Mouse (Mus musculus): ENCODE measurements around the gene H60b. TPM values are rescaled to one million over a fixed set of nuclear protein-coding genes. Genes with fewer than 3 reads are reported as not detected.

H60b gene
- polyA plus RNA-seq, 1 experiment, result not detected

- TF ChIP-seq CTCF (IDR thresholded peaks at IDR 0.05; ENCODE audit: extremely low read depth, insufficient read depth, insufficient read length, insufficient replicate concordance) (no peak), POLR2A (IDR thresholded peaks at IDR 0.05; ENCODE audit: low read depth, low read length) (no peak)
- peaks cover 5% of the 10 kb centered on the region; the same call in 1 of the 2 replicates for H3K36me3 ChIP-seq (ENCODE audit: control insufficient read depth, insufficient read depth, low read length)
- H3K27ac ChIP-seq (ENCODE audit: insufficient read depth, low read length), result no peak overlapping the region
- 13% methylated on average over 6 of the region's 6 CpGs for WGBS
- DNase-seq (ENCODE audit: low read depth in 1 of 2, low spot score in 2 of 2), result no peak
- H3K27me3 ChIP-seq (ENCODE audit: control insufficient read depth, insufficient read depth, low read length), result no peaks in the 10 kb centered on the region
- H3K4me1 ChIP-seq (ENCODE audit: control insufficient read depth, insufficient read depth, insufficient read length), result peaks cover 14% of the 10 kb centered on the region; the same call in 1 of the 2 replicates
- no peak overlapping the region for H3K4me3 ChIP-seq (ENCODE audit: extremely low read depth, insufficient read depth, insufficient read length)
Observed at GRCm38 (mm10) chr10:22282816-22283215, 124.4 kb downstream of the H60b start.

- Histone ChIP-seq H3K4me3 (ENCODE audit: extremely low read depth, insufficient read depth, insufficient read length) (no peak overlapping the region), H3K4me1 (ENCODE audit: control insufficient read depth, insufficient read depth, insufficient read length) (peaks cover 29% of the 10 kb centered on the region), H3K27ac (ENCODE audit: insufficient read depth, low read length) (no peak overlapping the region), H3K36me3 (ENCODE audit: control insufficient read depth, insufficient read depth, low read length) (peaks cover 17% of the 10 kb centered on the region), H3K27me3 (ENCODE audit: control insufficient read depth, insufficient read depth, low read length) (no peaks in the 10 kb centered on the region)
- WGBS, result 19% methylated on average over 1 of the region's 1 CpGs
- DNase-seq (ENCODE audit: low read depth in 1 of 2, low spot score in 2 of 2), result no peak
- TF ChIP-seq POLR2A (IDR thresholded peaks at IDR 0.05; ENCODE audit: low read depth, low read length), result no peak
Observed at GRCm38 (mm10) chr10:22295676-22296075, 137.3 kb downstream of the H60b start.

GRCm38 (mm10) chr10:22297033-22297762, 138.8 kb downstream of the H60b start:
- WGBS, result 35% methylated on average over 5 of the region's 5 CpGs
- Histone ChIP-seq H3K4me3 (ENCODE audit: extremely low read depth, insufficient read depth, insufficient read length) (no peak overlapping the region), H3K36me3 (ENCODE audit: control insufficient read depth, insufficient read depth, low read length) (peaks cover 19% of the 10 kb centered on the region), H3K27me3 (ENCODE audit: control insufficient read depth, insufficient read depth, low read length) (no peaks in the 10 kb centered on the region), H3K4me1 (ENCODE audit: control insufficient read depth, insufficient read depth, insufficient read length) (peaks cover 35% of the 10 kb centered on the region), H3K27ac (ENCODE audit: insufficient read depth, low read length) (peak overlapping the region; percentile 47; the same call in 1 of the 2 replicates)
- TF ChIP-seq CTCF (IDR thresholded peaks at IDR 0.05; ENCODE audit: extremely low read depth, insufficient read depth, insufficient read length, insufficient replicate concordance), result no peak
- no peak for TF ChIP-seq POLR2A (IDR thresholded peaks at IDR 0.05; ENCODE audit: low read depth, low read length)
- DNase-seq (ENCODE audit: low read depth in 1 of 2, low spot score in 2 of 2), result no peak

- Histone ChIP-seq H3K27me3 (ENCODE audit: control insufficient read depth, insufficient read depth, low read length) (no peaks in the 10 kb centered on the region), H3K4me1 (ENCODE audit: control insufficient read depth, insufficient read depth, insufficient read length) (peaks cover 35% of the 10 kb centered on the region), H3K27ac (ENCODE audit: insufficient read depth, low read length) (peak overlapping the region; percentile 47), H3K4me3 (ENCODE audit: extremely low read depth, insufficient read depth, insufficient read length) (no peak overlapping the region), H3K36me3 (ENCODE audit: control insufficient read depth, insufficient read depth, low read length) (peaks cover 19% of the 10 kb centered on the region)
- TF ChIP-seq CTCF (IDR thresholded peaks at IDR 0.05; ENCODE audit: extremely low read depth, insufficient read depth, insufficient read length, insufficient replicate concordance), result no peak
- no peak for TF ChIP-seq POLR2A (IDR thresholded peaks at IDR 0.05; ENCODE audit: low read depth, low read length)
- WGBS, result 64% methylated on average over 8 of the region's 8 CpGs
- no peak for DNase-seq (ENCODE audit: low read depth in 1 of 2, low spot score in 2 of 2)
Observed at GRCm38 (mm10) chr10:22297766-22298461, 139.5 kb downstream of the H60b start.

- Histone ChIP-seq H3K4me3 (ENCODE audit: extremely low read depth, insufficient read depth, insufficient read length) (no peak overlapping the region), H3K36me3 (ENCODE audit: control insufficient read depth, insufficient read depth, low read length) (peaks cover 15% of the 10 kb centered on the region), H3K27ac (ENCODE audit: insufficient read depth, low read length) (peak overlapping the region; percentile 48), H3K27me3 (ENCODE audit: control insufficient read depth, insufficient read depth, low read length) (no peaks in the 10 kb centered on the region), H3K4me1 (ENCODE audit: control insufficient read depth, insufficient read depth, insufficient read length) (peaks cover 35% of the 10 kb centered on the region)
- TF ChIP-seq POLR2A (IDR thresholded peaks at IDR 0.05; ENCODE audit: low read depth, low read length) (no peak), CTCF (IDR thresholded peaks at IDR 0.05; ENCODE audit: extremely low read depth, insufficient read depth, insufficient read length, insufficient replicate concordance) (no peak)
- DNase-seq (ENCODE audit: low read depth in 1 of 2, low spot score in 2 of 2), result peak in 1 of 2 experiments; percentile 62
- 34% methylated on average over 2 of the region's 2 CpGs for WGBS
Observed at GRCm38 (mm10) chr10:22299324-22299723, 140.9 kb downstream of the H60b start.

GRCm38 (mm10) chr10:22301641-22302040, 143.3 kb downstream of the H60b start:
- no peaks in the 10 kb centered on the region for H3K27me3 ChIP-seq (ENCODE audit: control insufficient read depth, insufficient read depth, low read length)
- H3K27ac ChIP-seq (ENCODE audit: insufficient read depth, low read length), result peak overlapping the region; percentile 96
- TF ChIP-seq POLR2A (IDR thresholded peaks at IDR 0.05; ENCODE audit: low read depth, low read length) (0 out of 2 replicates have a peak, but pooled peaks have one; percentile 7), CTCF (IDR thresholded peaks at IDR 0.05; ENCODE audit: extremely low read depth, insufficient read depth, insufficient read length, insufficient replicate concordance) (no peak)
- peaks cover 4% of the 10 kb centered on the region for H3K36me3 ChIP-seq (ENCODE audit: control insufficient read depth, insufficient read depth, low read length)
- H3K4me1 ChIP-seq (ENCODE audit: control insufficient read depth, insufficient read depth, insufficient read length), result peaks cover 31% of the 10 kb centered on the region
- H3K4me3 ChIP-seq (ENCODE audit: extremely low read depth, insufficient read depth, insufficient read length), result peak overlapping the region; percentile 83
- peak in 1 of 2 experiments; percentile 50 for DNase-seq (ENCODE audit: low read depth in 1 of 2, low spot score in 2 of 2)
- 27% methylated on average over 1 of the region's 1 CpGs for WGBS

All from spleen, adult 2 months (tissue).